Mouse (Mus musculus): ENCODE data around the gene Haus7.

- TF ChIP-seq CTCF (IDR thresholded peaks at IDR 0.05; ENCODE audit: low read depth) (no peak), EP300 (IDR thresholded peaks at IDR 0.05; ENCODE audit: low read depth) (no peak)
These were observed 23.6 kb downstream of the Haus7 start, which contains the start of gene Trex2 for GRCm38 (mm10) chrX:73435252-73435651.
